Mouse (Mus musculus) heart, adult 2 months (tissue): ENCODE results near the gene Pla2g4a. TPM values are rescaled to one million over a fixed set of nuclear protein-coding genes. Genes with fewer than 3 reads are reported as not detected.

Experiments used
- DNase-seq, 2 experiments: peaks; one replicate each; pipeline ENCODE4 v3.0.0; 2021
- H3K27ac ChIP-seq: fragments of 200-600 bp; 2 replicates; pipeline ENCODE4 v1.8.1; 2022
- H3K27me3 ChIP-seq: fragments of 200-500 bp; 2 replicates; pipeline ENCODE4 v1.6.1; 2012; ENCODE audit warnings: mild to moderate bottlenecking, low read length, inconsistent platforms, mixed read lengths; ENCODE audit not compliant: control insufficient read depth, insufficient read depth
- H3K36me3 ChIP-seq: fragments of 200-500 bp; 2 replicates; pipeline ENCODE4 v1.6.1; 2012; ENCODE audit warnings: low read length, inconsistent platforms; ENCODE audit not compliant: control insufficient read depth, insufficient read depth
- H3K4me1 ChIP-seq: fragments of 200-500 bp; 2 replicates; pipeline ENCODE4 v1.6.1; 2011; ENCODE audit warnings: low read length; ENCODE audit not compliant: control insufficient read depth, insufficient read depth
- H3K4me3 ChIP-seq: fragments of 200-600 bp; 2 replicates; pipeline ENCODE4 v1.8.1; 2022
- H3K79me2 ChIP-seq: fragments of 200-500 bp; replicated peaks from 2 replicates; pipeline ENCODE4 v1.6.1; 2012; ENCODE audit warnings: mild to moderate bottlenecking, inconsistent platforms, low read length, moderate library complexity, mixed read lengths; ENCODE audit not compliant: control insufficient read depth, insufficient read depth
- H3K9ac ChIP-seq: fragments of 200-500 bp; 2 replicates; pipeline ENCODE4 v1.6.1; 2012; ENCODE audit warnings: low read depth, mild to moderate bottlenecking, control low read depth, inconsistent platforms, low read length, mixed read lengths
- CTCF ChIP-seq: fragments of 200-600 bp; IDR thresholded peaks from 2 replicates; pipeline ENCODE4 v1.8.1; 2022; ENCODE audit warnings: antibody characterized with exemption, mild to moderate bottlenecking, moderate library complexity
- EP300 ChIP-seq: fragments of 200-500 bp; IDR thresholded peaks from 2 replicates; pipeline ENCODE4 v1.6.1; 2011; ENCODE audit warnings: low read depth, low read length, control low read depth; ENCODE audit not compliant: insufficient read depth
- POLR2A ChIP-seq: fragments of 200-500 bp; IDR thresholded peaks from 2 replicates; pipeline ENCODE4 v1.6.1; 2011; ENCODE audit warnings: mild to moderate bottlenecking, low read depth, low read length, control low read depth; ENCODE audit not compliant: insufficient read depth
- WGBS: fragments of 180-500 bp; shearing (Covaris S2); methylation state at CpG from one replicate; pipeline ENCODE4 v1.1.7; 2018; 5-methylcytosine and 5-hydroxymethylcytosine counted together
- intact Hi-C: fragments of 180-260 bp; cut with DNase I; formaldehyde crosslinking; loops from one replicate; pipeline ENCODE4 v1.15.1; 2025
- long read RNA-seq: library from polyadenylated mRNA; stranded (forward); transcript quantifications from one replicate; pipeline ENCODE4 v2.0.0, GENCODE M21; 2021
- polyA plus RNA-seq: library from polyadenylated mRNA; depleted of rRNA; stranded (reverse); fragments of >200 nt; gene quantifications from 2 replicates; pipeline ENCODE4 v1.2.3, GENCODE M21; 2012; rRNA removed
- total RNA-seq, 2 experiments: library from RNA; stranded (reverse); gene quantifications; 2 replicates each; pipeline ENCODE4 v1.2.3; 2021

Pla2g4a gene
- total RNA-seq (1 to 10 TPM; 2.3 to 3.2 TPM), polyA plus RNA-seq (1.1 and 2.7 TPM in 2 replicates)
- long read RNA-seq, partial matches to known transcripts, result 0 of 2 reads
- long read RNA-seq, other reads (novel, unspliced or antisense), result 0 of 2 reads

DNA sequence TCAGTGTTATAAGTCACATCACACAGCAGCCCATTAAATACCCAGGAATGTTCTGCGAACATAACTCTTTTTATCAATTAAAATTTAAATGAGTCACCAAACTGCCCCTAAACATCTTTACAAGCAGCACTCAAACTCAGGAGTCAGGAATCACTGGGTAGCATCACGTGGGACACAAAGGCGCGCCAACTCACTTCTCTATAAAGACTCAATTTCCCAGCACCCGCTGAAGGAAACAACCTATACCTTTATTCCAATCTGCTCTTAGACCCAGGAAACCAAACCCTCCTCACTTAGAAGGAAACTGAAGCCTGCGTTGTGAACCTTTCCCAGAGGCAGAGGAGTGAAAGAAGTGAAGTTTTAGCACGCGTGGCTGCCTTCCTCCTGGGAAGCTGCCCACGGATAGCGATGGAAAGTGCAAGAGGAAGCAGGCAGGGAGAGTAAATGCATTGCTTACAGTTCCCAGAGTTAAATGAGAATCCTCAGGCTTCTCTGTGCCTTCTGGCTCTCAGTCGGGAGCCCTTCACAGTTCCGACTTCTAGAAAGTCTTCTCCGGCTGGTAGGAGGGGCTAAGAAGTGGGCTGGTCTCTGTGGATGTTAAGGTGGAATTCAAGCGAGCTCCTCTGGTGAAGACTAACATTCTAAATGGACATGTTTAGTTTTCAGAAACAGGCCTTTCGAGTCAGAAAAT lies at the start of gene Pla2g4a:
Gene Pla2g4a (minus strand): TSS at position 557 of the 691 bp plus-strand sequence.
- intact Hi-C loops, result no loop called here
- 7% methylated on average over 15 of the region's 15 CpGs for WGBS
- Histone ChIP-seq H3K4me3 (peak within 1 kb of the TSS; percentile 41), H3K36me3 (no peaks in the 10 kb centered on the region), H3K27ac (peak within 1 kb of the TSS; percentile 69), H3K4me1 (no peaks in the 10 kb centered on the region; the same call in 1 of the 2 replicates), H3K27me3 (no peaks in the 10 kb centered on the region), H3K9ac (peak within 1 kb of the TSS; percentile 86), H3K79me2 (no peaks in the 10 kb centered on the region)
- TF ChIP-seq POLR2A (peak; percentile 48; the same call in 1 of the 2 replicates), EP300 (no peak)
- DNase-seq, result peak; percentile 50

DNA sequence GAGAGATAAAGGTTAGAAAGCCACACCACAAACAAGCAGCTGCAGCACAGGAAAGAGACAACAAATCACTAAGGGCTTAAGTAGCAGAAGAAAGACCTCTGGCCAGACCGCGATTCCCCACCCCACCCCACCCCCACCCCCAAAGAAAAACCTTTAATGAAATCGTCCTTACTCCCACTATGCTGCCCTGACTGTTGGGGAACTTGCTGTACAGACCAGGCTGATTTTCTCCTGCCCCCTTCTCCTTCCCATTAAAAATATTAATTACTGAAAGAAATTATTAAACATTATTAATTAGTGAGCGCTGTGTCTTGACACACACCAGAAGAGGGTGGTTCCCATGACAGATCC lies 49.5 kb upstream of the Pla2g4a start:
- Histone ChIP-seq H3K79me2 (no peaks in the 10 kb centered on the region), H3K4me1 (no peaks in the 10 kb centered on the region; the same call in 1 of the 2 replicates), H3K4me3 (no peak overlapping the region), H3K36me3 (no peaks in the 10 kb centered on the region), H3K27ac (no peak overlapping the region), H3K9ac (no peak overlapping the region), H3K27me3 (no peaks in the 10 kb centered on the region)
- intact Hi-C loops, result no loop called here
- no peak for DNase-seq
- TF ChIP-seq CTCF (no peak), POLR2A (no peak), EP300 (no peak)
- WGBS, result 60% methylated on average over 4 of the region's 4 CpGs

DNA sequence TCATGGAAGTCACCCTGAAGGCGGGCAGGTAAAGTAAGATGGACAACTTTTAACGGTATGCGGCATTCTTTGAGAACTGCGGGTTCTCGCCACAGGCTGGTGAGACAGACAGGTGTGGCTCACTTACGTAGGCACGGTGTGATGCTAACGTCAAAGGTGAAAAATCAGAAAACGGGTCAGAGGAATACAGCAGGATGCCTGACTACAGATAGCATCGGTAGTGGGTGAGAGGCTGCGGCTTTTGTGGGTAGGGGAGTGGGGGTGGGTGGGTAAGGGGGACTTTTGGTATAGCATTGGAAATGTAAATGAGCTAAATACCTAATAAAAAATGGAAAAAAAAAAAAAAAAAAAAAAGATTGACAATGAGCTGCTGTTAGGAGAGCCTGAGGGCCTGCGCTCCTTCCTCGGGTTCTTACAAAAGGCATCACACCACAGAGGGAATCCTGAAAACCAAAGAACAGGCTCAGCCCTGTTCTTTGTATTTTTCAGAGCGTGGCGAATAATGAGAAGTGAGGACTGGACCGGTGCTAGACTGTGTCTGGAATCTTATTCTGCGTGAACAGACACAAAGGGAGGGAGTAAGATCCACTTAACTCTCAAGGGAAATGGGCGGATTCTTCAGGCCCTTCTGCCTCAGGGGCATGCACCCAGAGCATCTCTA lies 49.0 kb upstream of the Pla2g4a start:
- Histone ChIP-seq H3K36me3 (no peaks in the 10 kb centered on the region), H3K4me1 (no peaks in the 10 kb centered on the region; the same call in 1 of the 2 replicates), H3K4me3 (no peak overlapping the region), H3K27ac (no peak overlapping the region), H3K9ac (no peak overlapping the region), H3K27me3 (no peaks in the 10 kb centered on the region), H3K79me2 (no peaks in the 10 kb centered on the region)
- TF ChIP-seq EP300, result no peak
- TF ChIP-seq CTCF, result no peak
- TF ChIP-seq POLR2A, result no peak
- intact Hi-C loops, result no loop called here
- no peak for DNase-seq
- WGBS, result 90% methylated on average over 18 of the region's 18 CpGs

DNA sequence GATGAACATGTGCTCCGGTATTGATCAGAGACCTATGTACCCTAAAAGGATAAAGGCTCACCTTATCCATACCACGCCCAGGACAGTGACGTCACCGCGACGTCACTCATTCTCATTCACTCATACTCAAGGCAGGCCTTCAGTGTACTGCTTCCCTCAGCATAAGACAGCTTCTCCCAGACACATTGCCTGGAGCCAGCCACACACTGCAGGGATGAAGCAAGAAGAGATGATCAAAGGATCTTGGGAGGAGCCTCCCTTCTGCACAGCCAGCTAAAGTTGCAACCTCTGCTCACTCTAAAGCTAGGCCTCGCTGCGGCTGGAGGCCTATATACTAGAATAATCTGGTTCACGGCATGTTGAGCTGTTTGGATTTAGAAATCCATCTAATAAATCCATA lies 48.0 kb upstream of the Pla2g4a start:
- TF ChIP-seq POLR2A (no peak), EP300 (no peak), CTCF (no peak)
- H3K27me3 ChIP-seq, result no peaks in the 10 kb centered on the region

GRCm38 (mm10) chr1:149975626-149976025 lies 14.5 kb upstream of the Pla2g4a start:
- Histone ChIP-seq H3K4me3 (no peak overlapping the region), H3K36me3 (no peaks in the 10 kb centered on the region), H3K79me2 (no peaks in the 10 kb centered on the region), H3K27me3 (no peaks in the 10 kb centered on the region), H3K9ac (no peak overlapping the region), H3K27ac (no peak overlapping the region), H3K4me1 (no peaks in the 10 kb centered on the region)
- no peak for DNase-seq
- TF ChIP-seq POLR2A (no peak), CTCF (no peak), EP300 (no peak)
- WGBS, result 60% methylated on average over 1 of the region's 1 CpGs
- intact Hi-C loops, result no loop called here

More for the DNA sequence above, 48.0 kb upstream of the Pla2g4a start:
- Histone ChIP-seq H3K27ac (no peak overlapping the region), H3K36me3 (no peaks in the 10 kb centered on the region), H3K4me3 (no peak overlapping the region), H3K9ac (no peak overlapping the region), H3K79me2 (no peaks in the 10 kb centered on the region), H3K4me1 (no peaks in the 10 kb centered on the region)
- DNase-seq, result no peak
- 94% methylated on average over 9 of the region's 9 CpGs for WGBS
- intact Hi-C loops, result no loop called here

- H3K27me3 ChIP-seq, result no peaks in the 10 kb centered on the region
- no peaks in the 10 kb centered on the region for H3K79me2 ChIP-seq
- H3K9ac ChIP-seq, result no peak overlapping the region
- no peaks in the 10 kb centered on the region for H3K36me3 ChIP-seq
- no peak overlapping the region for H3K4me3 ChIP-seq
- TF ChIP-seq CTCF (no peak), POLR2A (no peak), EP300 (no peak)
- H3K27ac ChIP-seq, result no peak overlapping the region
- 58% methylated on average over 1 of the region's 1 CpGs for WGBS
- no peaks in the 10 kb centered on the region; the same call in 1 of the 2 replicates for H3K4me1 ChIP-seq
- intact Hi-C loops, result no loop called here
- DNase-seq, result no peak
Measured at GRCm38 (mm10) chr1:149965826-149966225, 4.7 kb upstream of the Pla2g4a start.
